Mouse (Mus musculus) stomach, postnatal 0 days (tissue): Measurements from ENCODE around the gene Bbs2.

Experiments used
- CTCF ChIP-seq: IDR thresholded peaks from 2 replicates; pipeline ENCODE4 v1.5.1; 2016; ENCODE audit warnings: antibody characterized with exemption, low read depth, mild to moderate bottlenecking, moderate library complexity
- EP300 ChIP-seq: optimal IDR thresholded peaks from 2 replicates; pipeline ENCODE3; 2016; ENCODE audit warnings: antibody characterized with exemption

DNA sequence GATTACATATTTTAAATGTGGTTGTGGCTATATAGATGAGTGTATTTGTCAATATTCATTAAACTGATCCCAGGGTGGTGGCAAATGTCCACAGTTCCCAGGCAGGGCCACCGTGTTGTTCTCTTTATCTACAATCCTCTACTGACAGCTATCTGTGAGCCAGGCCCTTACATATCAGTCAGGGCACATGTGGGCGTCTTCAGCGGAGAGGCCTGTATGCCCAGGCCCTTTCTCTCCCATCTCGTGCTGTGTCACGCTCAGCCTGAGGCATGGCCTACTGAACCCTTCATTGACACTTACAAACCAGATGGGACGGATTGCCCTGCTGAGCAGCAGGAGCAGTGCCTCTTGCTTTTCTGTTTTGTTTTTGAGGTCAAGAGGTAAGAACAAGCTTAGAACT is 10.7 kb upstream of the Bbs2 start:
- TF ChIP-seq CTCF (no peak), EP300 (no peak)
